Mouse (Mus musculus): ENCODE results near the gene Mrpl4.
"Not testable (repeated sequence)": the region's sequence is repeated elsewhere in the genome, so short reads cannot be mapped to it uniquely, and the experiment has no call there.

Gene Mrpl4

DNA sequence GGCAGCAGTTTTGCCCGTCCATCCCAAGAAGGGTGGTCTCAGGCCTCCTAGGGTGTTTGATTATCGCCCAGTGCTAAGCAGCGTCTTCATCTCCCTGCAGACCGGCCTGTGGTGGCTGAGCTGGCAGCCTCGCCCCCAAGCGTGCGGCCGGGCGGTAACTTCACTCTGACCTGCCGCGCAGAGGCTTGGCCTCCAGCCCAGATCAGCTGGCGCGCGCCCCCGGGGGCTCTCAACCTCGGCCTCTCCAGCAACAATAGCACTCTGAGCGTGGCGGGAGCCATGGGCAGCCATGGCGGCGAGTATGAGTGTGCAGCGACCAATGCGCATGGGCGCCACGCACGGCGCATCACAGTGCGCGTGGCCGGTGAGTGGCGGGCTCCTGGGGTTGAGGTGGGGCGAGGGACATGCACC lies 34.9 kb downstream of the Mrpl4 start:
- no peak for DNase-seq (ENCODE audit: low read depth, low spot score)

DNA sequence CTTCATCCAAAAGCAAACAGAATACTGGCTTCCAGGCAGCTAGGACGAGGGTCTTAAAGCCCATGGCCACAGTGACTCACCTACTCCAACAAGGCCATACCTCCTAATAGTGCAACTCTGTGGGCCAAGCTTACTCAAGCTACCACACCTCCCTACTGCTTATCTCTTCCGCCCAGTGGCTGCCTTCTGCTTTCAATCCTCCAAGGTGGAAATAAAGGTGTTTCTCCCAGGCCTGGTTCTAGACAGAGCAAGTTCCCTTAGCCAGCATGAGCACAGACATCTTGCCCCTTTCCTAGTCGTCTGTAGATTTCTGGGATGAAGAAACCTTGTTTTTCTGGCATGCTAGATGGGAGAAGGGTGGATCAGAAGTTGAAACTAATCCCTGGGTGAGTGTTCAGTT lies 37.2 kb downstream of the Mrpl4 start:
- DNase-seq (ENCODE audit: low read depth, low spot score) = no peak

DNA sequence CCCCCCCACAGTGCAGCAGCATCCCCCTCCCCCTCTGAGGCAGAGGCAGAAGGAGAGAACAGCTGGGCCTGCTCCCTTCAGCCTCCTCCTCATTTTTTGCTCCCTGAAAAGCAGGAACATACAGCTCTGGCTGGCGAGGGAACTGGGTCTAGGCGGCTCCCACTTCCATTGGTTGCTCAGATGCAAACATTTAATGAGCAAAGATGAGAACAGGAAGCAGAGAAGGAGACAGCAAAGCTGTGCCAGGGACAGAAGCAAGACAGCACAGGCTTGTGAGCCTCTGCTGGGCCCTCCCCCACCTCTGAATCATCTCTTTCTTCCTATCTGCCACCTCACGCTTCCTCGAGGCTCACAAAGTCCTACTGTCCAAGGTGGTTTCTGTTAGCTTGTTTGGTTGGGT lies 38.8 kb downstream of the Mrpl4 start:
- DNase-seq (ENCODE audit: low read depth, low spot score) = no peak

- no peak for DNase-seq (ENCODE audit: low read depth, low spot score)
Observed at GRCm38 (mm10) chr9:21043563-21043962, 41.0 kb downstream of the Mrpl4 start.

GRCm38 (mm10) chr9:21044785-21045184 lies 42.2 kb downstream of the Mrpl4 start:
- not testable (repeated sequence) for DNase-seq (ENCODE audit: low read depth, low spot score)

- DNase-seq (ENCODE audit: low read depth, low spot score) = no peak
Observed at GRCm38 (mm10) chr9:21045235-21045634, 42.7 kb downstream of the Mrpl4 start.

- DNase-seq (ENCODE audit: low read depth, low spot score) = no peak
Observed at GRCm38 (mm10) chr9:21051578-21051977, 49.0 kb downstream of the Mrpl4 start.
